Mouse (Mus musculus) kidney, embryonic 14.5 days (tissue): ENCODE results near the gene Scg5. TPM values are rescaled to one million over a fixed set of nuclear protein-coding genes. Genes with fewer than 3 reads are reported as not detected.

Experiments used
- ATAC-seq: fragments of 200-750 bp; cut with Nextera tagmentation; 2 replicates; pipeline ENCODE4 v1.8.0; 2017; ENCODE audit warnings: moderate number of reproducible peaks, mild to moderate bottlenecking, moderate TSS enrichment, moderate library complexity; ENCODE audit not compliant: low FRiP score, low TSS enrichment
- H3K27ac ChIP-seq: fragments of 300-500 bp; sonication (generic); 2 replicates; pipeline ENCODE4 v1.5.1; 2014; ENCODE audit warnings: low read depth, mild to moderate bottlenecking, low read length, moderate library complexity, mixed read lengths
- H3K27me3 ChIP-seq: fragments of 300-500 bp; sonication (generic); 2 replicates; pipeline ENCODE4 v1.6.1; 2014; ENCODE audit warnings: mild to moderate bottlenecking, low read length; ENCODE audit not compliant: control insufficient read depth, insufficient read depth
- H3K36me3 ChIP-seq: fragments of 300-500 bp; sonication (generic); 2 replicates; pipeline ENCODE4 v1.6.1; 2014; ENCODE audit warnings: low read length, mixed read lengths; ENCODE audit not compliant: control insufficient read depth, insufficient read depth
- H3K4me1 ChIP-seq: fragments of 300-500 bp; sonication (generic); 2 replicates; pipeline ENCODE4 v1.6.1; 2014; ENCODE audit warnings: low read length, mixed read lengths; ENCODE audit not compliant: control insufficient read depth, insufficient read depth
- H3K4me2 ChIP-seq: fragments of 300-500 bp; sonication (generic); replicated peaks from 2 replicates; pipeline ENCODE4 v1.6.1; 2014; ENCODE audit warnings: low read depth, mild to moderate bottlenecking, low read length
- H3K4me3 ChIP-seq: fragments of 300-500 bp; sonication (generic); 2 replicates; pipeline ENCODE4 v1.5.1; 2014; ENCODE audit warnings: mild to moderate bottlenecking, low read length
- H3K9ac ChIP-seq: fragments of 300-500 bp; sonication (generic); 2 replicates; pipeline ENCODE4 v1.6.1; 2014; ENCODE audit warnings: low read depth, mild to moderate bottlenecking, low read length, moderate library complexity
- H3K9me3 ChIP-seq: fragments of 300-500 bp; sonication (generic); 2 replicates; pipeline ENCODE4 v1.6.1; 2016; ENCODE audit warnings: low read length; ENCODE audit not compliant: control insufficient read depth
- WGBS: fragments of 180-500 bp; shearing (Covaris S2); extraction: QIAGEN DNeasy Blood & Tissue Kit; methylation state at CpG from one replicate; pipeline ENCODE4 v1.1.7; 2014; 5-methylcytosine and 5-hydroxymethylcytosine counted together
- polyA plus RNA-seq: library from polyadenylated mRNA; unstranded; fragments of >200 nt; fragmentation: Nextera tagmentation; extraction: Ambion mirVana; gene quantifications from 2 replicates; pipeline ENCODE4 v1.2.1, GENCODE M21; 2014

Gene Scg5
- polyA plus RNA-seq, 1 experiment from 2014 or later = 6.8 TPM

DNA sequence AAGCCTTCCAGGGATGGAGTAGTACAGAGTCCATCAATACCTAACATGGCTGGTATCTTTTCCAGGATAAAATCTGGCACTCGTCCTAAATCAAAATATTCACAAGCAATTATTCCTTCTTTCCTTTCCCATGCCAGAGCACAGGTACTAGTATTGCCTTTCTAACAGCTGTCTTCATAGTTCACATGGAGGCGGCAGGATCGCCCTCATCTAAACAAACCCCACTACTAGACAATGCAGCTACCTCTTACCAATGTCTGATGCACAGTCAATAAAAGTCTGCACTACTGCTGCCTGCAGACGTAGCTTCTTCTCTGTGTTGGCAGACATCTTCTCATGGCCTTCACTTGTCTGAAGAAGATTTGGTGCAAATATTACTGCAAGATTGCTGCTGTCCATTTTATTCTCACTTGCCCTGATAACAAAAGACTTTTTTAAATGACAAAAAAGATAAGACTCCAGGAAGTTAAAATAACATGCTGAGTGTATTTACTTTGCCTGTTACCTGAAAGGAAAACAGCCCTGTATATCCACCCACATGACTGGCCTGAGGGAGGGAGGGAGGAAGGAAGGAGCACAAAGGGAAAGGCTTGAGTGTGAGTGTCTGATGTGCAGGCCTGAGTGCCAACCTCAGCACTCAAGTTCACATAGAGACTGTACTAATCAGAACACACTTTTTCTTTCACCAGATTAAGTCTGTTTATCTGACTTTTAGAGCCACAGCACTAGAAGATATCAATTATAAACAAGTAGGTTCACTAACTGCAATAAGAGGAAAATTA lies 12.9 kb upstream of the Scg5 start:
- Histone ChIP-seq H3K4me2 (no peak overlapping the region), H3K27ac (no peak overlapping the region), H3K9me3 (no peaks in the 10 kb centered on the region), H3K9ac (no peak overlapping the region), H3K36me3 (peaks cover 62% of the 10 kb centered on the region), H3K4me1 (peaks cover 13% of the 10 kb centered on the region), H3K27me3 (no peaks in the 10 kb centered on the region), H3K4me3 (no peak overlapping the region)
- no peak for ATAC-seq
- WGBS = 90% methylated on average over 4 of the region's 4 CpGs

DNA sequence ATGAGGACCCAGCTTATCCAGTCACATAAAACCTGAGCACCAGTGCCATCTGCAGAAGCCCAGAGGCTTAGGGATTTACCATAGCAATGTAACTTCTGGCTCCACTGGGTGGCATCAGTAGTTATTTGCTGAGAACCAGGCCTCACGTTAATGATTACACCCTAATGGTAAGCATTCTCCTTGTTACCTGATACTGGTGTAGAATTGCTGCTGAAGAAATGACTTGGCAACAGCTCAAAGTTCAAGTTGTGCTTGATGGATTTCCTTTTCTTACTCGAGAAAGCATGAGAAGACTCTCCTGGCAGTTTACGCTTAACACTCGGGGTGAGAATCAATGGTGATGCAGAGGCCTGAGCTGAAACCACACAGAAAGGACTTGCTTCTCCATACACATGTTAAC lies 10.6 kb upstream of the Scg5 start:
- peaks cover 82% of the 10 kb centered on the region for H3K36me3 ChIP-seq
- H3K9me3 ChIP-seq = no peaks in the 10 kb centered on the region

DNA sequence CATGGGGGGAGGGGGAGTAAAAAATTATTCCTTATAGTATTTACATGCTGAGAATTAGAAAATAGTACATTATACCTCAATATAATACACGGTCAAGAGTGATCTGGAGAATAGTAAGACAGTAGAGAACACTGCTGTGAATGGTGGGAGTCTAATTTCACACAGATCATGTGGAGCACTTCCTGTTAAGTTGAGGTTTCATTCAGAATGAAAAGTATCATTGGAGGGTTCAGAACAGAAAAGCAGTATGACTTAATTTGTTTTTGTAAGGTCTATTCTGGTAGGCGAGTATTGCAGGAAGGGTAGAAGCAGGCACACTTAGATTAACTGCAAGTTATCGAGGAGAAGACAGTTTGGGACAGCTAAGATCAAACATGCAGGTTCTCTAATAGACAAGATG lies 6.3 kb upstream of the Scg5 start:
- no peak for ATAC-seq
- 90% methylated on average over 3 of the region's 3 CpGs for WGBS
- Histone ChIP-seq H3K27ac (no peak overlapping the region), H3K4me2 (no peak overlapping the region), H3K4me1 (no peaks in the 10 kb centered on the region), H3K9ac (no peak overlapping the region), H3K9me3 (no peaks in the 10 kb centered on the region), H3K36me3 (peaks cover 76% of the 10 kb centered on the region), H3K4me3 (no peak overlapping the region), H3K27me3 (no peaks in the 10 kb centered on the region)

More for the DNA sequence above, 10.6 kb upstream of the Scg5 start:
- ATAC-seq = peak; percentile 80; the same call in 1 of the 2 replicates
- 49% methylated on average over 4 of the region's 4 CpGs for WGBS
- Histone ChIP-seq H3K9ac (no peak overlapping the region), H3K4me3 (no peak overlapping the region), H3K4me2 (no peak overlapping the region), H3K27ac (no peak overlapping the region), H3K27me3 (no peaks in the 10 kb centered on the region), H3K4me1 (no peaks in the 10 kb centered on the region)

DNA sequence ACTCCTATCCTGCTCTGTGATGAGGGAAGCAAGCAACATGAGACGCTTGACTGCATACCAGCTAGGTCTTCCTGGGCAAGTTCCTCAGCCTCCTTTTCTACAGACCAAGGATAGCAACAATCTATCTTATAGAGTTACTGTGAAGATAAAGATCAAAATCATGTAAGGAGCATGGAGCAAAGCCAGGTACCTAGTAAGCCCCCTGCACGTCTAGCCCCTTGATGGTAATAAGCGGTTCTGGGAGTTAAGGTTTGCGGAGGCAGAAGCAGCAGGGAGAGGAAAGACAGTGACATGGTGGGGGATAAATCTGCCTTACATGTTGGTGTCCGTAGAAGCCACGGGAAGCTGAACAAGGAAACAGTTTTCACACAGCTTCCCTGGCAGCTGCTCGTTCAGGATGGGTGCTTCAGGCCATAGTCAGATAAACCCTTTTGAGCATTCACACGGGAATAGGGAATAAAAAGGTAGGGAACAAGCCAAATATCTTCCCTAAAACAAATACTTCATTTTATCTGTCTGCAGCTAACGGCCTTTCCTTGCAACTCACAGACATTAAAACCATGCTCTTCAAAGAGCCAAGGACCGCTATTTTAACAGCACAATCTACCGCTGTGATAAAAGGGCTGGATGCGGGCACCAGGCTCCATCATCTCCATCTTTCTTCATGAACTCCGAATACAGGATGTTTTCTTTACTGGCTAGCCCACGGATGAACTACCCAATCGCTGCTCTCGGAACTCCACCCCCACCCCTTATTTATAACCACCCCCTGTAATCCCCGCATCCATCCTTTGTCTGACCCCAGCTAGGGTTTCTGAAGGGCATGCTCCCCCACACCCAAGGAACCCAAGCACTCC lies 607 bp downstream of the Scg5 start:
- no peak overlapping the region for H3K27ac ChIP-seq
- WGBS = 14% methylated on average over 17 of the region's 17 CpGs
- peak overlapping the region; percentile 55 for H3K4me2 ChIP-seq
- H3K36me3 ChIP-seq = peaks cover 18% of the 10 kb centered on the region
- ATAC-seq = no peak
- peak overlapping the region; percentile 37 for H3K4me3 ChIP-seq
- no peaks in the 10 kb centered on the region for H3K27me3 ChIP-seq
- peak overlapping the region; percentile 48 for H3K9ac ChIP-seq
- H3K4me1 ChIP-seq = no peaks in the 10 kb centered on the region
- no peaks in the 10 kb centered on the region for H3K9me3 ChIP-seq

DNA sequence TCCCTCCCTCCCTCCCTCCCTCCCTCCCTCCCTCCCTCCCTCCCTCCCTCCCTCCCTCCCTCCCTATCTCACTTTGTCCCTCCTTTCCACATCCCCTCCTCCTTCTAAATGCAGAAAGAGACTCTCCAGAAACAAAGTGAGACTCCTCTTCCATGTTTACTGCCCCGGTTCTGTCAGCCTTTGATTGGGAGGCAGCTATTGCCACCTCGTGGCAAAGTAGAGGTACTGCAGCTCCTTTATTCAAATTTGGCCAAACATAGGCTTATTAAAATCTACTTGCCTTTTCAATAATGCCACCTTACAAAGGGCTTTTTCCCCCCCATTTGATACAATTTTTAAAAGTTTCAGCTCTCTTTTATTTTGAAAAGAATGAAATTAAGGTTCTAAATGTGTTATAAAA lies 5.0 kb downstream of the Scg5 start:
- no peak overlapping the region for H3K4me3 ChIP-seq
- no peaks in the 10 kb centered on the region for H3K36me3 ChIP-seq
- 0% methylated on average over 2 of the region's 2 CpGs for WGBS
- H3K9ac ChIP-seq = no peak overlapping the region
- no peaks in the 10 kb centered on the region for H3K4me1 ChIP-seq
- no peak overlapping the region for H3K27ac ChIP-seq
- no peak for ATAC-seq
- H3K4me2 ChIP-seq = no peak overlapping the region
- no peaks in the 10 kb centered on the region for H3K9me3 ChIP-seq
- no peaks in the 10 kb centered on the region for H3K27me3 ChIP-seq

DNA sequence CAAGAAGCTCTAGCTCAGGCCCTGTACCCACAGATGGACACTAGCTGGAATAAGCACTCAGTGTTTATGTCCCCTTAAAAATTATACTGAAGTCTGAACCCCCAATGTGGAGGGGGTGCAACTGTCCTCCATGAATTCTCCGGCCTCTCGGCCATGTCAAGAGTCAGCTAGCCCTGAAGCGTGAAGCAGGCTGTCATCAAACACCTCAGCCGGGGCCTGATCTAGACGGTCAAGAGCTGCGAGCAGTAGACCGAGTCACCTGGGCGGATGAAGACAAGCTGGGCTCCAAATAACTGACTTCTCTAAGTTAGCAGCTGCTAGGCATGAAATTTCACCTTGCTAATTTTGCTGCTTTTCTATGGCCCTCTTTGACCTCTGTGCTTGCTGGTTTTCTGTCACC lies 6.6 kb downstream of the Scg5 start:
- no peaks in the 10 kb centered on the region for H3K4me1 ChIP-seq
- H3K4me2 ChIP-seq = no peak overlapping the region
- no peaks in the 10 kb centered on the region for H3K27me3 ChIP-seq
- H3K9me3 ChIP-seq = no peaks in the 10 kb centered on the region
- no peak overlapping the region for H3K4me3 ChIP-seq
- ATAC-seq = no peak
- H3K36me3 ChIP-seq = no peaks in the 10 kb centered on the region
- no peak overlapping the region for H3K27ac ChIP-seq
- 57% methylated on average over 8 of the region's 8 CpGs for WGBS
- H3K9ac ChIP-seq = no peak overlapping the region

DNA sequence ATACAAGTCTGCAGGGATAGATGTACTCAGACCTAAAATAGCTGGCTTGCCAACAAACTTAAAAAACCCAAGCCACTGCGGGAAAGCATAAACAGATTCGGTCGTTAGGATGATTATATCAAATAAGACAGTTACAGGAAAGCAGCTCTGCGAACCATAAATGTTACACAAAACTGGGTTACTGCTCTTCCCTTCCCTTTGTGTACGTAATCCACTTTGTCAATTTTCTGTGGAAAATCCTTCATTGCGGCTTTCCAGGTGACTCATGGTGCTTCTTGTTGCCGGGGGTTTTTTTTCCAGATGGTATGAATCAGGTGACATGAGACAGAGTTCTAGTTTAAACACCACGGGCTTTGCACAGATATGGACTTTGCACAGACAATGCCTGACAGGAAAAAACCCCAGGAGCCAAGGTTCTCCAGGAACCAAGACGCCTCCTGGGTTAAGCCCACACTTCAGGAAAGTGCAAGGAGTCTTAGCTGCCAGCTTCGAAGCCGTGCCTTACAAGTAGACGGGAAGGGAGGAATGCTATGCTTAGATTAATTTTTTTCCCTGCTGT lies 7.7 kb downstream of the Scg5 start:
- Histone ChIP-seq H3K36me3 (no peaks in the 10 kb centered on the region), H3K4me1 (no peaks in the 10 kb centered on the region), H3K9me3 (no peaks in the 10 kb centered on the region), H3K4me2 (no peak overlapping the region), H3K9ac (no peak overlapping the region), H3K27ac (no peak overlapping the region), H3K4me3 (no peak overlapping the region), H3K27me3 (no peaks in the 10 kb centered on the region)
- whole genome bisulfite sequencing = 80% methylated on average over 12 of the region's 12 CpGs
- ATAC-seq = no peak

DNA sequence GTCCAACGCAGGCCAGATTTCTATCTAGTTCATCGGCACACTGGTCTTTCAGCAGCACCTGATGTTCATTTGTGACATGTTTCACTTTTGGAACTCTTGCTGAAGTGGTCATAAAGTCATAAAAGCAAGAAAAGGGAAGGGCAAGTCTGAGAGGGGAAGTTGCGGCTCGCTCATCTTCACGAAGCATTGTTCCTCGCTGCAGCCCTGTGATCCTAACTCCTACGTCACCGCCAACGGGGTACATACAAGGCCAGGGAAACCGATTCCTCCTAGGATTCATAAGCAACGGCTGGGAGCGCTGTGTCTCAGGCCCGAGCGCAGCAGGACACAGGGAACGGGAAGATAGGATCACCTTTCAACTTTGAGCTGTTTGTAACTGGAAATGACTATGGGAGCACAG lies 8.8 kb downstream of the Scg5 start:
- Histone ChIP-seq H3K9me3 (no peaks in the 10 kb centered on the region), H3K4me3 (no peak overlapping the region), H3K4me2 (no peak overlapping the region), H3K4me1 (no peaks in the 10 kb centered on the region), H3K9ac (no peak overlapping the region), H3K36me3 (no peaks in the 10 kb centered on the region), H3K27ac (no peak overlapping the region), H3K27me3 (no peaks in the 10 kb centered on the region)
- WGBS = 89% methylated on average over 15 of the region's 15 CpGs
- no peak for ATAC-seq
